16 mouse cellular contexts compared by ENCODE assay signal in genomic region chr17:33637516-33638276, GRCm38 (mm10). TPM values are rescaled to one million over a fixed set of nuclear protein-coding genes. Genes with fewer than 3 reads are reported as not detected.
DNase-seq lines count a peak whose midpoint lies in the region; ATAC-seq and TF ChIP-seq lines count a peak whose summit lies in the region.
"Had no signal": no experiment of that assay in that cellular context is flagged by ENCODE, and none has a peak within 500 bp of the region (broad histone marks: within the 10 kb centered on the region; RNA-seq: fewer than 3 reads in every experiment).

Gene Pram1, plus strand, starts transcription at chr17:33638056.

- no peak for DNase-seq in layer of hippocampus, adult 2 months (ENCODE audit: low spot score in 2 of 2)
- no peak for DNase-seq in layer of hippocampus, postnatal 25 days (ENCODE audit: extremely low spot score in 1 of 2, low spot score in 1 of 2)
- DNase-seq in liver, adult 2 months (ENCODE audit: extremely low read depth, low read depth, low spot score): peak; percentile 19
- no peak for DNase-seq in Muller cell, postnatal 12 days (ENCODE audit: inconsistent ontology term)
- DNase-seq in adipocyte (ENCODE audit: low spot score): no peak
- DNase-seq: B cell, adult 2 months; cerebellum, adult 2 months; embryo, embryonic 11 days; kidney, adult 8-10 months; kidney, postnatal 4 days; layer of hippocampus, postnatal 36 days had no signal

- peak within 1 kb of the TSS; percentile 46; the same call in 1 of the 2 replicates for H3K27ac ChIP-seq in layer of hippocampus, adult 2 months
- peak within 1 kb of the TSS; percentile 36 for H3K27ac ChIP-seq in bone marrow macrophage, adult 2 months (ENCODE audit: insufficient read depth, low read depth, low read length)
- no peak within 1 kb of the TSS for H3K27ac ChIP-seq in liver, adult 2 months (replicated peaks; ENCODE audit: insufficient read depth, low read depth, low read length)
- H3K27ac ChIP-seq: hindbrain, postnatal 0 days had no signal

- no peak for TF ChIP-seq CTCF in layer of hippocampus, adult 2 months (conservative IDR thresholded peaks at IDR 0.05)
- no peak for TF ChIP-seq CTCF in bone marrow macrophage, adult 2 months (IDR thresholded peaks at IDR 0.05; ENCODE audit: low read depth, low read length)
- TF ChIP-seq CTCF in liver, adult 2 months (IDR thresholded peaks at IDR 0.05; ENCODE audit: low read depth, low read length): no peak

- H3K79me2 ChIP-seq in liver, adult 2 months (ENCODE audit: control insufficient read depth, insufficient read depth, low read length): no peaks in the 10 kb centered on the region

- no peaks in the 10 kb centered on the region; the same call in 1 of the 2 replicates for H3K36me3 ChIP-seq in liver, adult 2 months (ENCODE audit: control insufficient read depth, insufficient read depth, low read length)

- H3K4me3 ChIP-seq in layer of hippocampus, adult 2 months: no peak within 1 kb of the TSS
- no peak within 1 kb of the TSS for H3K4me3 ChIP-seq in bone marrow macrophage, adult 2 months (ENCODE audit: insufficient read depth, low read length)
- H3K4me3 ChIP-seq in liver, adult 2 months (ENCODE audit: insufficient read depth, low read depth, low read length): no peak within 1 kb of the TSS

- WGBS in liver, adult 2 months: 76% methylated on average over 4 of the region's 4 CpGs

- ATAC-seq in megakaryocyte progenitor cell, adult 5-6 weeks (replicated peaks; ENCODE audit: poor library complexity): peak; percentile 53
- ATAC-seq: forebrain, embryonic 14.5 days; hindbrain, postnatal 0 days; midbrain, embryonic 16.5 days had no signal

- no peak within 1 kb of the TSS for H3K9ac ChIP-seq in liver, adult 2 months (ENCODE audit: low read depth, low read length)

- peaks cover 49% of the 10 kb centered on the region for H3K4me1 ChIP-seq in bone marrow macrophage, adult 2 months (ENCODE audit: control insufficient read depth, insufficient read depth, low read length)
- H3K4me1 ChIP-seq in liver, adult 2 months (ENCODE audit: control insufficient read depth, insufficient read depth, low read length): no peaks in the 10 kb centered on the region

- TF ChIP-seq POLR2A in bone marrow macrophage, adult 2 months (IDR thresholded peaks at IDR 0.05; ENCODE audit: borderline replicate concordance, low read depth, low read length): no peak
- no peak for TF ChIP-seq POLR2A in liver, adult 2 months (IDR thresholded peaks at IDR 0.05; ENCODE audit: extremely low read depth, insufficient read depth, low read length)

- H3K27me3 ChIP-seq in liver, adult 2 months (ENCODE audit: control insufficient read depth, insufficient read depth, low read length): no peaks in the 10 kb centered on the region

RNA-seq across cellular contexts. Expression of gene Pram1, which starts in this region (rescaled TPM):
- total RNA-seq in layer of hippocampus, adult 2 months (2021): under 1 TPM; 0.51 to 0.59 TPM
- total RNA-seq in layer of hippocampus, postnatal 25 days (2021): under 1 TPM in 1 of 2 experiments, not detected in 1; 0.27 TPM
- 5.3 TPM in 1 of 2 replicates, not detected in the other for polyA plus RNA-seq in bone marrow macrophage, adult 2 months (2012; ENCODE audit: insufficient read depth, insufficient read length, missing spikeins)
- total RNA-seq in liver, adult 2 months (2014; rRNA removed): 0.13 TPM in 1 of 2 replicates, not detected in the other
- 0.23 and 0.45 TPM in 2 replicates for polyA plus RNA-seq in liver, adult 2 months (2012; rRNA removed)
- 39.0 and 43.7 TPM in 2 replicates for total RNA-seq in megakaryocyte progenitor cell, adult 5-6 weeks (2015)
- total RNA-seq in megakaryocyte progenitor cell, adult 5-6 weeks (2017): 10.7 and 11.1 TPM in 2 replicates
- total RNA-seq: hindbrain, postnatal 0 days had no signal
- polyA plus RNA-seq: midbrain, embryonic 16.5 days had no signal

Comparison
In these comparisons a context has a peak if more than half of its experiments do, and no peak if none do; other contexts are left out.
1. Peak in DNase-seq in liver, adult 2 months; RNA of the gene not detected or under 1 TPM.